Mouse (Mus musculus): ENCODE measurements around the gene Pitx2. TPM values are rescaled to one million over a fixed set of nuclear protein-coding genes. Genes with fewer than 3 reads are reported as not detected.

The Pitx2 gene
- polyA plus RNA-seq, 1 experiment = 2.1 TPM

DNA sequence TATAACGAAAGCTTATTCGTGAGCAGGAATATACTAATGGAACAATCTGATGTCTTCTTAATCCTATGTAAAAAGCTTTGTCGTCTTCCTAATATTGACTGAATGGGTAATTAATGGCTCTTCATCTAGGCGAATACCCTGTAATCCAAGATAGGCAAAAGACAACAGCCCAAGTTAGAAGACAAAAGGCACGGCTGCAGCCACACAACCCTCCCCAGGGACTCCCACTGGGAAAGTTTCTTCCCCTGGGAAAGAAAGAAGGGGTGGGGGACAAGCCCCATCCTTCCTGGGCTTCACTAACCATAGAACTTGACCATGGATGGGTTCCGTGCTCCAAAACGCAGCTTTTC, 8.3 kb downstream of the Pitx2 start:
- Histone ChIP-seq H3K4me1 (ENCODE audit: control insufficient read depth, insufficient read depth, low read length) (no peaks in the 10 kb centered on the region), H3K4me3 (replicated peaks; ENCODE audit: extremely low read depth, low read depth, low read length) (no peak overlapping the region)
- 9% methylated on average over 7 of the region's 7 CpGs for WGBS
- DNase-seq = no peak
- no peak for TF ChIP-seq CTCF (IDR thresholded peaks at IDR 0.05; ENCODE audit: insufficient read depth, low read length)
- TF ChIP-seq POLR2A (IDR thresholded peaks at IDR 0.05; ENCODE audit: borderline replicate concordance, extremely low read depth, low read depth, low read length) = no peak

DNA sequence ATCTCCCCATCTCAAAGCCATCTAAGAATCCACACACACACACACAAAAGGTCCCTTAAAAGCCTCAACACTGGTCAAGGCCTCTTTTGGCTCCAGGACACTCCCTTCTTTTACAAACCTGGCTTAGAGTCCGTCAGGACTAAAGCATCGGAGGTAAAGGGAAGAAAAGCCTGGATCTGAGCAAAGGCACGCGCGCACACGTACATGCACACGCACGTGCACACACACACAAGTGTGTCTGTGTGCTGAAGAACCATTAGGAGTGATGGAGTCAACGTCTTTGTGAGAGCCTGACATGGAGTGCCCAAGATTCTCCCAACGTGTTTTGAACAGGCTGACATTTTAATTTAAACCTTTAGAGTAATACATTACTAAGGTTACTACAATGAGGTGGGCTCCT, 8.7 kb downstream of the Pitx2 start:
- TF ChIP-seq CTCF (IDR thresholded peaks at IDR 0.05; ENCODE audit: insufficient read depth, low read length) = no peak
- no peak for TF ChIP-seq POLR2A (IDR thresholded peaks at IDR 0.05; ENCODE audit: borderline replicate concordance, extremely low read depth, low read depth, low read length)
- Histone ChIP-seq H3K4me1 (ENCODE audit: control insufficient read depth, insufficient read depth, low read length) (0 out of 2 replicates have a peak, but pooled peaks cover under 1% of the 10 kb centered on the region), H3K4me3 (replicated peaks; ENCODE audit: extremely low read depth, low read depth, low read length) (no peak overlapping the region)
- DNase-seq = no peak
- WGBS = 11% methylated on average over 10 of the region's 10 CpGs

DNA sequence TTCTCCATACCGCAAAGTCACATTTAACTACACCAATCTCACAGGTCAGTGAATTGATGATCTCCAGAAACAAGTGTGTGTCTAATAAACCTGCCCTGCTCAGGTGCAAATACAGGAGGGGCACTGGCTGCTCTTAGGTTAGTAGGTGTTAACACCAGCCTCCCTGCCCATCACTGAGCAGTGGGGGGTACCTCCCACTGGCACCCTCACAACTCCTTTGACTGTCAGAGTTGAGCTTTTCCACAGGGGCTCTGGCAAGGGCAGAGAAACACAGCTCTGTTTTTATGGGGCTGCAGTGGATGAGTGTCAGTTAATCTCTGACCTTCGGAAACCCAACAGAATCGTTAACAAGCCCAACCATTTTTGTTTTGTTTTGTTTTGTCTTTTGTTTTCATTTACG, 9.6 kb downstream of the Pitx2 start:
- Histone ChIP-seq H3K4me3 (replicated peaks; ENCODE audit: extremely low read depth, low read depth, low read length) (no peak overlapping the region), H3K4me1 (ENCODE audit: control insufficient read depth, insufficient read depth, low read length) (peaks cover 7% of the 10 kb centered on the region)
- 14% methylated on average over 4 of the region's 4 CpGs for WGBS
- no peak for DNase-seq
- no peak for TF ChIP-seq POLR2A (IDR thresholded peaks at IDR 0.05; ENCODE audit: borderline replicate concordance, extremely low read depth, low read depth, low read length)

DNA sequence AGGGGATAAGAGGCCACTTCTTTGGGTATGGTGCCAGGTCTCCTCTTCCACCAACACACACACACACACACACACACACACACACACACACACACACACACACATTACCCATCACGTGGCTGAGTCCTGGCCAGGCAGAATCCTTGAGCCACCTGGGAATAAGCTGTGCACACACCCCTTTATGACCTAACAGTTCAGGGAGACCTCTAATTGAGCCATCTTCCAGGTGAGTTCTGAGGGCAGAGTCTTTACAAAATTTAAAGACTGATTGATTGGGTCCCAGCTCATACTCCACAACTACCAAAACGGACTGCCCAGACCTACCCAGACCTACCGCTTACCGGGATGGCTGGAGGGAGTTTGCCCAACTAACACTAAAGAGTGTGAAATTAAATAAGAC, 10.1 kb downstream of the Pitx2 start:
- TF ChIP-seq CTCF (IDR thresholded peaks at IDR 0.05; ENCODE audit: insufficient read depth, low read length) (no peak), POLR2A (IDR thresholded peaks at IDR 0.05; ENCODE audit: borderline replicate concordance, extremely low read depth, low read depth, low read length) (no peak)
- DNase-seq = no peak
- Histone ChIP-seq H3K4me3 (replicated peaks; ENCODE audit: extremely low read depth, low read depth, low read length) (no peak overlapping the region), H3K4me1 (ENCODE audit: control insufficient read depth, insufficient read depth, low read length) (peaks cover 11% of the 10 kb centered on the region)
- 4% methylated on average over 4 of the region's 4 CpGs for WGBS

DNA sequence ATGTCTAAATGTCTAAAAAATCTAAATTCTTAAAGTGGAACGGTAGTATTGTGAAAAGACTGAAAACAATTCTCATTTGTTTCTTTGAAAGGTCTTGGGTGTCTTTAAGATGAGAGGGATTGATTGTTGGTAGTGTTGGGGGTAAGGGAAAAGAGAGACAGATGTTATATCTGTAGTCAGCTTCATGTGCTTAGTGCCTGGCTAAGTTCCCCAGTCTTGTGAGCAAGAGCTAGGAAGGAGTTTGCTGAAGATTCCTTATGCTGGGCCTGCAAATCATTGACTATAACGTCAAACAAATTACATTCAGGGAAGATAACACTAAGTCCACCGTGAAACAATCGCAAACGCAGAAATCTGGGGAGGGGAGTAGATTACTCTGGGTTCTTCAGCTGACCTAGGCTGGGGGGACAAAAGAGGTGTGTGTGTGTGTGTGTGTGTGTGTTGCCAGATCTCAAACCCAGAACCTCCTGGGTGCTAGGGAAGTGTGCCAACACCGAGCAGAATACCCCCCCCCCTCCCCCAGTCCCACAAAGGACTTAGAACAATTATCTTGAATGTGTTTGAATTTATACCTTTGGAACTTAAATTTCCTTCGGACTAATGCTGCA, 12.5 kb downstream of the Pitx2 start:
- Histone ChIP-seq H3K4me3 (replicated peaks; ENCODE audit: extremely low read depth, low read depth, low read length) (no peak overlapping the region), H3K4me1 (ENCODE audit: control insufficient read depth, insufficient read depth, low read length) (peaks cover 11% of the 10 kb centered on the region)
- TF ChIP-seq POLR2A (IDR thresholded peaks at IDR 0.05; ENCODE audit: borderline replicate concordance, extremely low read depth, low read depth, low read length) (no peak), CTCF (IDR thresholded peaks at IDR 0.05; ENCODE audit: insufficient read depth, low read length) (no peak)
- WGBS = 3% methylated on average over 7 of the region's 7 CpGs
- no peak for DNase-seq

DNA sequence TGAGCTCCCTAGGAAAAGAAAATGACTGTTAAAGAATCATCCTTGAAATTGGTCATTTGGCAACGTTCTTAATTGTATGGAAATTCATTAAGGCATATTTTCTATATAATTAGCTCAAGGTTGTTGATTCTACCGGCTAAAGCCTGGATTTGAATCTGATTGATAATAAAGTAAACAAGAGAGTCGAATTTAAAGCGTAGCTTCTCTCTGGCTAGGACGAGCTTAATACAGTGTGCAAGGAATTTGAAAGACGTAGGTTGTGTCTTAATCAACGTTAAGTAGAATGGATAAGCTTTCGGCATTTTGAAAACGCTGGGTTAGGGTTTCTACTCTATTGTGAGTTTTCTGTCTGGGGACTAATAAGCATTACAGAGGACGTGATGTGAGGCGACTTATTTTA, 13.1 kb downstream of the Pitx2 start:
- no peak for DNase-seq
- TF ChIP-seq CTCF (IDR thresholded peaks at IDR 0.05; ENCODE audit: insufficient read depth, low read length) = no peak
- no peak for TF ChIP-seq POLR2A (IDR thresholded peaks at IDR 0.05; ENCODE audit: borderline replicate concordance, extremely low read depth, low read depth, low read length)
- Histone ChIP-seq H3K4me3 (replicated peaks; ENCODE audit: extremely low read depth, low read depth, low read length) (no peak overlapping the region), H3K4me1 (ENCODE audit: control insufficient read depth, insufficient read depth, low read length) (peaks cover 11% of the 10 kb centered on the region)
- WGBS = 8% methylated on average over 11 of the region's 11 CpGs

DNA sequence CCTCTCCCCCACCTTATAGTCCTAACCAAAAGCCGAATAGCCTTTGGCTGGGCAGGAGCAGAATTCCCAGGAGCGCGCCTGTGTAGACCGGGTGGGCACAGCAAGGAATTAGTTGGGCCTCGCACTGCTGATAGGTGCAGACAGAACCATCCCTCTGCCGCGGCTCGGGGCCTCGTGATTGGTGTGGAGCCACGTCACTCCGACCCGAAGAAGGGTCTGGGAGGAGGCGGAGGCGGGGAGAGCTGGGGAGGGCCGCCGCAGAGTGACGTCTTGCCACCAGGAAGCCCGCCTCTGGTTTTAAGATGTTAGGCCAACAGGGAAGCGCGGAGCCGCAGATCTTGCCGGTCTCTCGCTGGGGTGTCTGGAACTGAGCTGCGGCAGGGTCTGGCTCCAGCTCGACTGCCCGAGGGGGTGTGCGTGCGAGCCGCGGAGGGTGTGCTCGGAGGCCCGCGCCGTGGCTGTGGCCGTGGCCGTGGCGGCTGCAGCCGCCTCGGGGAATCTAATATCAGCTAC, 14.0 kb downstream of the Pitx2 start:
- DNase-seq = peak; percentile 57
- Histone ChIP-seq H3K4me1 (ENCODE audit: control insufficient read depth, insufficient read depth, low read length) (peaks cover 11% of the 10 kb centered on the region), H3K4me3 (replicated peaks; ENCODE audit: extremely low read depth, low read depth, low read length) (peak overlapping the region; percentile 58)
- no peak for TF ChIP-seq POLR2A (IDR thresholded peaks at IDR 0.05; ENCODE audit: borderline replicate concordance, extremely low read depth, low read depth, low read length)
- no peak for TF ChIP-seq CTCF (IDR thresholded peaks at IDR 0.05; ENCODE audit: insufficient read depth, low read length)
- WGBS = under 1% methylated on average over 39 of the region's 39 CpGs

DNA sequence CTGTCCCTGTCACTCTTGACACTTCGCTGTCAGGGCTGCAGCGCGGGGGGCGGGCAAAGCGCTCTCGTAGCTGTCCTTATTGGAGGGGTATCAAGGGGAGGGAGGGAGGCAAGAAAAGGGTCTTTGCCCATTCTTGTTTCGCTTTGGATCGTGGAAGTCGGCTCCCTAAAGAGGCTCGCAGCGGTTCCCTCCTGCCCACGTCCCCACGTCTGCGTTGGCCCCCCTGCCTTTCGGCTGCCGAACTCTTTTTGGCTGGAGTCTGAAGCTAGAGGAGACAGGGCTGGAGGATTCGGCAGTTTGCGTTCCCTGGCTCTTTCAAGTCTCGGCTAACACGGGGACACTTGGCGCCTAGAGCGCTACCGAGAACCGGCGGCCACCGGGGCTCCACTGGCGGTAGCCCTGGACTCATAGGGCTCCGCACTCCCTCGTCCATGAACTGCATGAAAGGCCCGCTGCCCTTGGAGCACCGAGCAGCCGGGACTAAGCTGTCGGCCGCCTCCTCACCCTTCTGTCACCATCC, 14.5 kb downstream of the Pitx2 start:
- no peak for TF ChIP-seq POLR2A (IDR thresholded peaks at IDR 0.05; ENCODE audit: borderline replicate concordance, extremely low read depth, low read depth, low read length)
- no peak for TF ChIP-seq CTCF (IDR thresholded peaks at IDR 0.05; ENCODE audit: insufficient read depth, low read length)
- 2% methylated on average over 32 of the region's 34 CpGs for WGBS
- peaks cover 11% of the 10 kb centered on the region for H3K4me1 ChIP-seq (ENCODE audit: control insufficient read depth, insufficient read depth, low read length)
- peak overlapping the region; percentile 58 for H3K4me3 ChIP-seq (replicated peaks; ENCODE audit: extremely low read depth, low read depth, low read length)
- no peak for DNase-seq

DNA sequence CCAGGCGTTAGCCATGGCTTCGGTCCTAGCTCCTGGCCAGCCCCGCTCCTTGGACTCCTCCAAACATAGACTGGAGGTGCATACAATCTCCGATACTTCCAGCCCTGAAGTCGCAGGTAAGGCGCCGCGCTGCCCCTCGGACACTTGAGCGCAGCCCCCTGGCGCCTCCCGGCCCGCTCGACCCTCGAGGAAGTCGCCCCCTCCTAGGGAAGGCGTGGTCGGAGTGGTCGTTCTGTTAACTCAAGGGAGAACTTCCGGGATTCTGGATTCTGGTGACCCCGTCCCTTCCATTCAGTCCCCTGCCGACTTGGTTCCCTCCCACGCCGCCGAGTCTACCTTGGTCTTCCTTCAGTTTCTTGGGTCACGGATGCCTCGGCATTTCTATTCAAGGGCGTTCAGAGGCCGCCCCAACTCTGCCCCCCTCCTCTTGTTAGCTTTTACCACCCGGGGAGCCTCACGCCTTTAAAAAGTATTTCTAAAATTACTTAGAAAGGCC, 15.0 kb downstream of the Pitx2 start:
- peaks cover 11% of the 10 kb centered on the region for H3K4me1 ChIP-seq (ENCODE audit: control insufficient read depth, insufficient read depth, low read length)
- TF ChIP-seq POLR2A (IDR thresholded peaks at IDR 0.05; ENCODE audit: borderline replicate concordance, extremely low read depth, low read depth, low read length) (no peak), CTCF (IDR thresholded peaks at IDR 0.05; ENCODE audit: insufficient read depth, low read length) (no peak)
- WGBS = 2% methylated on average over 31 of the region's 31 CpGs
- DNase-seq = no peak
- no peak overlapping the region for H3K4me3 ChIP-seq (replicated peaks; ENCODE audit: extremely low read depth, low read depth, low read length)

DNA sequence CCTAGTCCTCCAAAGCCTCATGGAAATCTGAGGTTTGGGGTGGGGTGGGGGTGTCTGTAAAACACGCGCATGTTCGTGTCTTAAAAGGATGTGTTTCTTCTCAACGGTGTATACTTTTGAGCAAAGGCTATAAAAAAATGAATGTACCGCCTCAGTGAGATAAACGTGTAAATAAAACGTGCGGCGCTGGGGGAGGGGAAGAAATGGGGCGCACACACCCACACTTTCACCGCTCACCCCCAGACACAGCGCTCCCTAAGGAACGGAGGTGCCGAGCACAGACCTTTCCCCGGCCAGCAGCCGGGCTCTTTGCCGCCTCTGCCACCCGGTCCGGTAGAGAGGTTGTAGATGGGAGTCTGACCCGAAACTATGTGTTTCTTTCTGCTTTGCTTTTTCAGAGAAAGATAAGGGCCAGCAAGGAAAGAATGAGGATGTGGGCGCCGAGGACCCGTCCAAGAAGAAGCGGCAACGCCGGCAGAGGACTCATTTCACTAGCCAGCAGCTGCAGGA, 15.6 kb downstream of the Pitx2 start:
- TF ChIP-seq POLR2A (IDR thresholded peaks at IDR 0.05; ENCODE audit: borderline replicate concordance, extremely low read depth, low read depth, low read length) = no peak
- no peak for DNase-seq
- H3K4me3 ChIP-seq (replicated peaks; ENCODE audit: extremely low read depth, low read depth, low read length) = no peak overlapping the region
- 6% methylated on average over 26 of the region's 26 CpGs for whole genome bisulfite sequencing
- peaks cover 11% of the 10 kb centered on the region for H3K4me1 ChIP-seq (ENCODE audit: control insufficient read depth, insufficient read depth, low read length)

All from lung, adult 2 months (tissue).